Mouse (Mus musculus): Measurements from ENCODE around the gene Rnf152. TPM values are rescaled to one million over a fixed set of nuclear protein-coding genes. Genes with fewer than 3 reads are reported as not detected.

The Rnf152 gene
- polyA plus RNA-seq, 1 experiment, result 0.08 TPM

- no peak for TF ChIP-seq CTCF (IDR thresholded peaks at IDR 0.05; ENCODE audit: low read depth, low read length)
- TF ChIP-seq POLR2A (IDR thresholded peaks at IDR 0.05; ENCODE audit: borderline replicate concordance, low read depth, low read length), result no peak
- H3K27ac ChIP-seq (ENCODE audit: insufficient read depth, low read depth, low read length), result no peak overlapping the region
- no peaks in the 10 kb centered on the region for H3K4me1 ChIP-seq (ENCODE audit: control insufficient read depth, insufficient read depth, low read length)
- H3K4me3 ChIP-seq (ENCODE audit: insufficient read depth, low read length), result no peak overlapping the region
Measured at GRCm38 (mm10) chr1:105351806-105352205, 4.7 kb downstream of the Rnf152 start.

GRCm38 (mm10) chr1:105342305-105342704, 14.2 kb downstream of the Rnf152 start:
- Histone ChIP-seq H3K4me1 (ENCODE audit: control insufficient read depth, insufficient read depth, low read length) (no peaks in the 10 kb centered on the region), H3K27ac (ENCODE audit: insufficient read depth, low read depth, low read length) (no peak overlapping the region), H3K4me3 (ENCODE audit: insufficient read depth, low read length) (no peak overlapping the region)
- TF ChIP-seq CTCF (IDR thresholded peaks at IDR 0.05; ENCODE audit: low read depth, low read length) (no peak), POLR2A (IDR thresholded peaks at IDR 0.05; ENCODE audit: borderline replicate concordance, low read depth, low read length) (no peak)

- no peak overlapping the region for H3K27ac ChIP-seq (ENCODE audit: insufficient read depth, low read depth, low read length)
- H3K4me3 ChIP-seq (ENCODE audit: insufficient read depth, low read length), result no peak overlapping the region
- TF ChIP-seq POLR2A (IDR thresholded peaks at IDR 0.05; ENCODE audit: borderline replicate concordance, low read depth, low read length) (no peak), CTCF (IDR thresholded peaks at IDR 0.05; ENCODE audit: low read depth, low read length) (no peak)
- no peaks in the 10 kb centered on the region for H3K4me1 ChIP-seq (ENCODE audit: control insufficient read depth, insufficient read depth, low read length)
Measured at GRCm38 (mm10) chr1:105340943-105341342, 15.6 kb downstream of the Rnf152 start.

- TF ChIP-seq CTCF (IDR thresholded peaks at IDR 0.05; ENCODE audit: low read depth, low read length) (no peak), POLR2A (IDR thresholded peaks at IDR 0.05; ENCODE audit: borderline replicate concordance, low read depth, low read length) (no peak)
- Histone ChIP-seq H3K4me3 (ENCODE audit: insufficient read depth, low read length) (no peak overlapping the region), H3K27ac (ENCODE audit: insufficient read depth, low read depth, low read length) (no peak overlapping the region), H3K4me1 (ENCODE audit: control insufficient read depth, insufficient read depth, low read length) (no peaks in the 10 kb centered on the region)
Measured at GRCm38 (mm10) chr1:105337397-105337796, 19.1 kb downstream of the Rnf152 start.

GRCm38 (mm10) chr1:105336096-105336495, 20.4 kb downstream of the Rnf152 start:
- no peaks in the 10 kb centered on the region for H3K4me1 ChIP-seq (ENCODE audit: control insufficient read depth, insufficient read depth, low read length)
- TF ChIP-seq CTCF (IDR thresholded peaks at IDR 0.05; ENCODE audit: low read depth, low read length) (no peak), POLR2A (IDR thresholded peaks at IDR 0.05; ENCODE audit: borderline replicate concordance, low read depth, low read length) (no peak)

GRCm38 (mm10) chr1:105332087-105332731, 24.3 kb downstream of the Rnf152 start:
- Histone ChIP-seq H3K4me1 (ENCODE audit: control insufficient read depth, insufficient read depth, low read length) (no peaks in the 10 kb centered on the region), H3K4me3 (ENCODE audit: insufficient read depth, low read length) (no peak overlapping the region), H3K27ac (ENCODE audit: insufficient read depth, low read depth, low read length) (no peak overlapping the region)
- TF ChIP-seq CTCF (IDR thresholded peaks at IDR 0.05; ENCODE audit: low read depth, low read length) (no peak), POLR2A (IDR thresholded peaks at IDR 0.05; ENCODE audit: borderline replicate concordance, low read depth, low read length) (no peak)

More at GRCm38 (mm10) chr1:105336096-105336495, 20.4 kb downstream of the Rnf152 start:
- no peak overlapping the region for H3K4me3 ChIP-seq (ENCODE audit: insufficient read depth, low read length)
- H3K27ac ChIP-seq (ENCODE audit: insufficient read depth, low read depth, low read length), result no peak overlapping the region

- Histone ChIP-seq H3K4me1 (ENCODE audit: control insufficient read depth, insufficient read depth, low read length) (no peaks in the 10 kb centered on the region), H3K4me3 (ENCODE audit: insufficient read depth, low read length) (no peak overlapping the region), H3K27ac (ENCODE audit: insufficient read depth, low read depth, low read length) (no peak overlapping the region)
- no peak for TF ChIP-seq POLR2A (IDR thresholded peaks at IDR 0.05; ENCODE audit: borderline replicate concordance, low read depth, low read length)
- TF ChIP-seq CTCF (IDR thresholded peaks at IDR 0.05; ENCODE audit: low read depth, low read length), result no peak
Measured at GRCm38 (mm10) chr1:105331605-105332004, 24.9 kb downstream of the Rnf152 start.

GRCm38 (mm10) chr1:105330581-105331320, 25.8 kb downstream of the Rnf152 start:
- Histone ChIP-seq H3K4me1 (ENCODE audit: control insufficient read depth, insufficient read depth, low read length) (no peaks in the 10 kb centered on the region), H3K27ac (ENCODE audit: insufficient read depth, low read depth, low read length) (no peak overlapping the region), H3K4me3 (ENCODE audit: insufficient read depth, low read length) (no peak overlapping the region)
- TF ChIP-seq CTCF (IDR thresholded peaks at IDR 0.05; ENCODE audit: low read depth, low read length), result no peak
- no peak for TF ChIP-seq POLR2A (IDR thresholded peaks at IDR 0.05; ENCODE audit: borderline replicate concordance, low read depth, low read length)

GRCm38 (mm10) chr1:105327789-105328188, 28.7 kb downstream of the Rnf152 start:
- TF ChIP-seq CTCF (IDR thresholded peaks at IDR 0.05; ENCODE audit: low read depth, low read length) (no peak), POLR2A (IDR thresholded peaks at IDR 0.05; ENCODE audit: borderline replicate concordance, low read depth, low read length) (no peak)

GRCm38 (mm10) chr1:105324636-105325035, 31.9 kb downstream of the Rnf152 start:
- H3K4me1 ChIP-seq (ENCODE audit: control insufficient read depth, insufficient read depth, low read length), result no peaks in the 10 kb centered on the region
- no peak for TF ChIP-seq CTCF (IDR thresholded peaks at IDR 0.05; ENCODE audit: low read depth, low read length)
- no peak for TF ChIP-seq POLR2A (IDR thresholded peaks at IDR 0.05; ENCODE audit: borderline replicate concordance, low read depth, low read length)
- H3K4me3 ChIP-seq (ENCODE audit: insufficient read depth, low read length), result no peak overlapping the region
- no peak overlapping the region for H3K27ac ChIP-seq (ENCODE audit: insufficient read depth, low read depth, low read length)

More at GRCm38 (mm10) chr1:105327789-105328188, 28.7 kb downstream of the Rnf152 start:
- H3K4me3 ChIP-seq (ENCODE audit: insufficient read depth, low read length), result no peak overlapping the region
- no peak overlapping the region for H3K27ac ChIP-seq (ENCODE audit: insufficient read depth, low read depth, low read length)
- no peaks in the 10 kb centered on the region for H3K4me1 ChIP-seq (ENCODE audit: control insufficient read depth, insufficient read depth, low read length)
